Mouse (Mus musculus): ENCODE results near the gene Krt8.

DNA sequence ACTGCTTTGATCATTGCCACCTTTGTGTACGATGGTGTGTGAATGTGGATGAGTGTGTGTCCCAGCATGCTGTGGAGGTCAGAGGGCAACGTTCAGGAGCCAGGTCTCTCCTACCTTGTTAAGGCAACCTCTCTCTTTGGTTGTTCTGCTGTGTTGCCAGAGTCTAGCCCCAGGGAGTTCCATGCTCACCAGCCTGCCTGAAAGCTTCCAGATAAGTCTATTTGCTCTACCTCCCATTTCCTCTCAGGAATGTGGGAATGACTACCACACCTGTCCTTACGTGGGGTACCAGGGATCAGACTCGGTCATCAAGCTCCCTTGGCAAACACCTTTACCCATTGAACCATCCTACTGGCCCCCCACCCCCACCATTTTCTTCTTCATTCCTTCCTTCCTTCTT is 36.0 kb upstream of the Krt8 start:
- TF ChIP-seq CTCF (IDR thresholded peaks at IDR 0.05; ENCODE audit: low read depth, low read length) = no peak
- no peak for TF ChIP-seq TAL1 (conservative IDR thresholded peaks at IDR 0.05; ENCODE audit: low read depth, low read length)
- no peak for TF ChIP-seq POLR2AphosphoS5 (IDR thresholded peaks at IDR 0.05; ENCODE audit: insufficient replicate concordance, low read depth, low read length)
